Mouse (Mus musculus) megakaryocyte, embryonic 14.5 days (primary cell): ENCODE data around the gene Igsf21.

Source experiments
- FLI1 ChIP-seq: IDR thresholded peaks from 2 replicates; pipeline ENCODE4 v1.6.1; 2012; ENCODE audit warnings: low read length, inconsistent platforms, mixed read lengths
- GATA1 ChIP-seq: IDR thresholded peaks from 3 replicates; pipeline ENCODE4 v1.6.1; 2012; ENCODE audit warnings: mixed read lengths, low read length, inconsistent platforms, borderline replicate concordance

GRCm38 (mm10) chr4:140030040-140030386, 216.6 kb downstream of the Igsf21 start:
- TF ChIP-seq GATA1 (no peak), FLI1 (no peak)
